Mouse (Mus musculus) testis, adult 2 months (tissue): Measurements from ENCODE around the gene 4930507D05Rik.

Experiments used
- CTCF ChIP-seq: fragments of 200-500 bp; IDR thresholded peaks from 2 replicates; pipeline ENCODE4 v1.5.1; 2012; ENCODE audit warnings: low read depth, mild to moderate bottlenecking, inconsistent platforms, low read length, moderate library complexity; ENCODE audit not compliant: control insufficient read depth, insufficient read depth, insufficient replicate concordance
- POLR2A ChIP-seq: fragments of 200-500 bp; IDR thresholded peaks from 2 replicates; pipeline ENCODE4 v1.6.1; 2012; ENCODE audit warnings: low read depth, mild to moderate bottlenecking, inconsistent platforms, low read length, moderate library complexity; ENCODE audit not compliant: control insufficient read depth

DNA sequence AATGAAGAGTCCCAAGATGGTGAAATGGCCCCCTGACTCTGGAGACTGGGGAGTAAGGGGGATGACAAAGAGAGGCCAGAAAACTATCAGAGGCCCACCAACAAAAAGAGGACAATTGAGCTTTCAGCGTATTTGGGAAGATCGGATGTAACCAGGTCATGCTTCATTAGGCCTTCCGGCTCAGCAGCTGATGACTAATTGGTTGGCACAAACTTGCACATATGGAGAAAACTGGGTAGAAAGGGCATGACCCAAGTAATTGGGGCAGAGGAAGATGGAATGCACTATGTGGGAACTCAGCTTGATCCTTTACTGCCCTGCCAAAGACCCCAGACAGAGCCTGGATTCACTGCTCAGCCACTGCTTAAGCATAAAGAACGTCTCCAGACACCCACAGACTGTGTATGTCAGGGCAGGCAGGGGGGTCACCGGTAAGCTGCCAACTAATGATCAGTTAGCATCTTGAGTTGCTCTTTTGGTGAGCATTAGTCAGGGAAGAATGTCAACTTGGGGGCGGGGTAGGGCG is 30.4 kb upstream of the 4930507D05Rik start:
- TF ChIP-seq CTCF (no peak), POLR2A (no peak)
